Mouse (Mus musculus): Measurements from ENCODE around the gene Rtp3. TPM values are rescaled to one million over a fixed set of nuclear protein-coding genes. Genes with fewer than 3 reads are reported as not detected.

The Rtp3 gene
- polyA plus RNA-seq, 1 experiment from 2014 or later: 1.7 TPM

DNA sequence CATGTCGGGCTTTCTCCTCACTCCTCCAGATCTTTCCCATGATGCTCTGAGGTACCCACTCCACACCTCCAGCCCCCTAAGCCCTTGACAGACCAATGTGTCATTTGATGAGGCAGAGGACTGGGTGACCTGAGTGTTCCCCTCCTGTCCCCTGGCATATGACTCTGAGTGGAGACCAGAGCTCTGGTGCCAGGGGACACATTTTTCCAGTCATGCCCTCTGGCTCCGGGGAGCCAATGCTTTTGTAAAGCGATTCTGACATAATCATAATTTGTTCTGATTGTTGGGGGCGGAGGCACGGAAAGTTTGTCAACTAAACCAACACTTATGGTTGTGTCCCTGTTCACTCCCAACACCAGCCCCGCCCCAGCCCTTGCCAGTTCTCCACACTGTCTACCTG is 34.4 kb downstream of the Rtp3 start:
- H3K9me3 ChIP-seq (ENCODE audit: low read length): no peaks in the 10 kb centered on the region
- no peak overlapping the region for H3K27ac ChIP-seq (ENCODE audit: low read length)

GRCm38 (mm10) chr9:110954681-110955445 is 35.5 kb downstream of the Rtp3 start:
- DNase-seq (ENCODE audit: low spot score) (no peak), ATAC-seq (no peak)
- H3K27ac ChIP-seq (ENCODE audit: low read length): no peak overlapping the region
- peaks cover 7% of the 10 kb centered on the region; the same call in 1 of the 2 replicates for H3K4me1 ChIP-seq (ENCODE audit: insufficient read depth, low read depth, low read length)
- WGBS: 50% methylated on average over 2 of the region's 2 CpGs
- H3K4me3 ChIP-seq (ENCODE audit: low read depth, low read length): no peak overlapping the region
- H3K9ac ChIP-seq (replicated peaks; ENCODE audit: low read depth): no peak overlapping the region
- H3K36me3 ChIP-seq (ENCODE audit: insufficient read depth, low read length): no peaks in the 10 kb centered on the region
- TF ChIP-seq EP300 (IDR thresholded peaks at IDR 0.05) (no peak), CTCF (IDR thresholded peaks at IDR 0.05) (no peak)
- no peak overlapping the region for H3K4me2 ChIP-seq (replicated peaks; ENCODE audit: low read depth, low read length)
- no peaks in the 10 kb centered on the region for H3K9me3 ChIP-seq (ENCODE audit: low read length)
- H3K27me3 ChIP-seq (replicated peaks; ENCODE audit: insufficient read depth, low read length): 0 out of 2 replicates have a peak, but pooled peaks cover 5% of the 10 kb centered on the region

More for the DNA sequence above, 34.4 kb downstream of the Rtp3 start:
- no peak overlapping the region for H3K4me3 ChIP-seq (ENCODE audit: low read depth, low read length)
- peaks cover 7% of the 10 kb centered on the region; the same call in 1 of the 2 replicates for H3K4me1 ChIP-seq (ENCODE audit: insufficient read depth, low read depth, low read length)
- no peak overlapping the region for H3K4me2 ChIP-seq (replicated peaks; ENCODE audit: low read depth, low read length)
- no peaks in the 10 kb centered on the region for H3K36me3 ChIP-seq (ENCODE audit: insufficient read depth, low read length)
- no peak overlapping the region for H3K9ac ChIP-seq (replicated peaks; ENCODE audit: low read depth)
- ATAC-seq (no peak), DNase-seq (ENCODE audit: low spot score) (no peak)
- 0 out of 2 replicates have a peak, but pooled peaks cover 5% of the 10 kb centered on the region for H3K27me3 ChIP-seq (replicated peaks; ENCODE audit: insufficient read depth, low read length)
- 79% methylated on average over 6 of the region's 6 CpGs for WGBS
- TF ChIP-seq CTCF (IDR thresholded peaks at IDR 0.05) (no peak), EP300 (IDR thresholded peaks at IDR 0.05) (no peak)

- peak; percentile 57 for ATAC-seq
- WGBS: 1% methylated on average over 44 of the region's 44 CpGs
These were observed 36.6 kb downstream of the Rtp3 start for GRCm38 (mm10) chr9:110953550-110954461.

GRCm38 (mm10) chr9:110952931-110953549 is 37.3 kb downstream of the Rtp3 start:
- Histone ChIP-seq H3K9me3 (ENCODE audit: low read length) (no peaks in the 10 kb centered on the region), H3K27me3 (replicated peaks; ENCODE audit: insufficient read depth, low read length) (0 out of 2 replicates have a peak, but pooled peaks cover 5% of the 10 kb centered on the region), H3K4me2 (replicated peaks; ENCODE audit: low read depth, low read length) (peak overlapping the region; percentile 83; the same call in 1 of the 2 replicates), H3K36me3 (ENCODE audit: insufficient read depth, low read length) (no peaks in the 10 kb centered on the region), H3K4me1 (ENCODE audit: insufficient read depth, low read depth, low read length) (peaks cover 7% of the 10 kb centered on the region; the same call in 1 of the 2 replicates), H3K4me3 (ENCODE audit: low read depth, low read length) (peak overlapping the region; percentile 42; the same call in 1 of the 2 replicates), H3K27ac (ENCODE audit: low read length) (no peak overlapping the region), H3K9ac (replicated peaks; ENCODE audit: low read depth) (no peak overlapping the region)
- TF ChIP-seq EP300 (IDR thresholded peaks at IDR 0.05): no peak
- TF ChIP-seq CTCF (IDR thresholded peaks at IDR 0.05): no peak
- DNase-seq (ENCODE audit: low spot score) (no peak), ATAC-seq (no peak)
- 46% methylated on average over 5 of the region's 5 CpGs for WGBS

More at GRCm38 (mm10) chr9:110953550-110954461, 36.6 kb downstream of the Rtp3 start:
- no peaks in the 10 kb centered on the region for H3K36me3 ChIP-seq (ENCODE audit: insufficient read depth, low read length)
- H3K4me2 ChIP-seq (replicated peaks; ENCODE audit: low read depth, low read length): peak overlapping the region; percentile 83
- no peaks in the 10 kb centered on the region for H3K9me3 ChIP-seq (ENCODE audit: low read length)
- DNase-seq (ENCODE audit: low spot score): peak; percentile 70
- 0 out of 2 replicates have a peak, but pooled peaks cover 5% of the 10 kb centered on the region for H3K27me3 ChIP-seq (replicated peaks; ENCODE audit: insufficient read depth, low read length)
- H3K4me1 ChIP-seq (ENCODE audit: insufficient read depth, low read depth, low read length): peaks cover 7% of the 10 kb centered on the region; the same call in 1 of the 2 replicates
- no peak overlapping the region for H3K27ac ChIP-seq (ENCODE audit: low read length)
- peak overlapping the region; percentile 42 for H3K4me3 ChIP-seq (ENCODE audit: low read depth, low read length)
- H3K9ac ChIP-seq (replicated peaks; ENCODE audit: low read depth): no peak overlapping the region
- peak; percentile 77 for TF ChIP-seq CTCF (IDR thresholded peaks at IDR 0.05)
- no peak for TF ChIP-seq EP300 (IDR thresholded peaks at IDR 0.05)

DNA sequence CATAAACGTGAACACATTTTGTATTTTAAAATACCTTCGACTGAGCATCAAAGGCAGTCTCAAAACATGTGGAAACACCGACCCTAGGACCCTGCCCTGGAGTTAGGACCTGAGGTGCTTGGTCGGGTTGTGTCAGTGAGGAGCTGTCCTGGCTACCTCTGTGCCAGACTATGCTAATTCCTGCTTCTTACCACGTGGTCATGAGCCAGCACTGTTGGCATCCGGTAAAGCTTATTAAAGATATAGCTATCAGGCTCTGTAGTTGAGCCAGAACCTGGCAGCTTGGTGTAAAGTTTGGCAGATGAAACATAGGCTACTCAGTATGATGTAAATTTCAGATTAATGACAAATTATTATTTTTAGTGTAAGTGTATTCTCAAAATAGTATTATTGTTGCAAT is 38.0 kb downstream of the Rtp3 start:
- ATAC-seq: no peak
- H3K27me3 ChIP-seq (replicated peaks; ENCODE audit: insufficient read depth, low read length): 0 out of 2 replicates have a peak, but pooled peaks cover 5% of the 10 kb centered on the region
- no peak overlapping the region for H3K9ac ChIP-seq (replicated peaks; ENCODE audit: low read depth)
- 47% methylated on average over 6 of the region's 6 CpGs for WGBS
- TF ChIP-seq EP300 (IDR thresholded peaks at IDR 0.05) (no peak), CTCF (IDR thresholded peaks at IDR 0.05) (no peak)
- H3K9me3 ChIP-seq (ENCODE audit: low read length): no peaks in the 10 kb centered on the region
- no peak overlapping the region for H3K4me3 ChIP-seq (ENCODE audit: low read depth, low read length)
- H3K4me2 ChIP-seq (replicated peaks; ENCODE audit: low read depth, low read length): no peak overlapping the region
- no peak overlapping the region for H3K27ac ChIP-seq (ENCODE audit: low read length)
- DNase-seq (ENCODE audit: low spot score): no peak
- H3K36me3 ChIP-seq (ENCODE audit: insufficient read depth, low read length): no peaks in the 10 kb centered on the region
- H3K4me1 ChIP-seq (ENCODE audit: insufficient read depth, low read depth, low read length): peaks cover 7% of the 10 kb centered on the region; the same call in 1 of the 2 replicates

Data from lung, postnatal 0 days (tissue).